Mouse (Mus musculus): ENCODE data around the gene Negr1.

The Negr1 gene

GRCm38 (mm10) chr3:157209386-157209785 is 647.8 kb downstream of the Negr1 start:
- DNase-seq (ENCODE audit: low spot score in 2 of 2): no peak

GRCm38 (mm10) chr3:157215937-157216719 is 654.5 kb downstream of the Negr1 start:
- DNase-seq (ENCODE audit: low spot score in 2 of 2): no peak

- DNase-seq (ENCODE audit: low spot score in 2 of 2): no peak
These were observed 656.2 kb downstream of the Negr1 start for GRCm38 (mm10) chr3:157217794-157218193.

GRCm38 (mm10) chr3:157224920-157225319 is 663.3 kb downstream of the Negr1 start:
- no peak for DNase-seq (ENCODE audit: low spot score in 2 of 2)

- peak in 1 of 2 experiments; percentile 20 for DNase-seq (ENCODE audit: low spot score in 2 of 2)
These were observed 671.1 kb downstream of the Negr1 start for GRCm38 (mm10) chr3:157232723-157233122.

- DNase-seq (ENCODE audit: low spot score in 2 of 2): no peak
These were observed 678.6 kb downstream of the Negr1 start for GRCm38 (mm10) chr3:157240240-157240639.

- no peak for DNase-seq (ENCODE audit: low spot score in 2 of 2)
These were observed 693.9 kb downstream of the Negr1 start for GRCm38 (mm10) chr3:157255446-157255845.

GRCm38 (mm10) chr3:157255863-157256262 is 694.3 kb downstream of the Negr1 start:
- DNase-seq (ENCODE audit: low spot score in 2 of 2): no peak

GRCm38 (mm10) chr3:157268742-157269141 is 707.1 kb downstream of the Negr1 start:
- DNase-seq (ENCODE audit: low spot score in 2 of 2): no peak

GRCm38 (mm10) chr3:157272379-157272778 is 710.8 kb downstream of the Negr1 start:
- DNase-seq (ENCODE audit: low spot score in 2 of 2): no peak

GRCm38 (mm10) chr3:157274143-157274542 is 712.5 kb downstream of the Negr1 start:
- DNase-seq (ENCODE audit: low spot score in 2 of 2): no peak

- no peak for DNase-seq (ENCODE audit: low spot score in 2 of 2)
These were observed 718.1 kb downstream of the Negr1 start for GRCm38 (mm10) chr3:157279717-157280116.

- no peak for DNase-seq (ENCODE audit: low spot score in 2 of 2)
These were observed 719.7 kb downstream of the Negr1 start for GRCm38 (mm10) chr3:157281259-157281658.

GRCm38 (mm10) chr3:157291286-157291685 is 729.7 kb downstream of the Negr1 start:
- DNase-seq (ENCODE audit: low spot score in 2 of 2): no peak

GRCm38 (mm10) chr3:157297216-157297615 is 735.6 kb downstream of the Negr1 start:
- no peak for DNase-seq (ENCODE audit: low spot score in 2 of 2)

- no peak for DNase-seq (ENCODE audit: low spot score in 2 of 2)
These were observed 742.0 kb downstream of the Negr1 start for GRCm38 (mm10) chr3:157303430-157304116.

- no peak for DNase-seq (ENCODE audit: low spot score in 2 of 2)
These were observed 759.5 kb downstream of the Negr1 start for GRCm38 (mm10) chr3:157321081-157321573.

GRCm38 (mm10) chr3:157321834-157322233 is 760.2 kb downstream of the Negr1 start:
- DNase-seq (ENCODE audit: low spot score in 2 of 2): no peak

GRCm38 (mm10) chr3:157334169-157334568 is 772.6 kb downstream of the Negr1 start:
- DNase-seq (ENCODE audit: low spot score in 2 of 2): no peak

GRCm38 (mm10) chr3:157349480-157349879 is 787.9 kb downstream of the Negr1 start:
- no peak for DNase-seq (ENCODE audit: low spot score in 2 of 2)

- no peak for DNase-seq (ENCODE audit: low spot score in 2 of 2)
These were observed 797.3 kb downstream of the Negr1 start for GRCm38 (mm10) chr3:157358905-157359304.

GRCm38 (mm10) chr3:157359840-157360239 is 798.2 kb downstream of the Negr1 start:
- DNase-seq (ENCODE audit: low spot score in 2 of 2): no peak
